Comparison of ENCODE assay signal across 16 mouse cellular contexts in genomic region chr12:65340009-65340408, GRCm38 (mm10).
"Had no signal": no experiment of that assay in that cellular context is flagged by ENCODE, and none has a peak within 500 bp of the region (broad histone marks: within the 10 kb centered on the region; RNA-seq: fewer than 3 reads in every experiment).

No protein-coding gene starts in this region.

- H3K27ac ChIP-seq: liver, embryonic 14.5 days; macrophage; midbrain, embryonic 12.5 days; midbrain, embryonic 15.5 days; neural tube, embryonic 12.5 days; stomach, embryonic 15.5 days; stomach, postnatal 0 days had no signal

- ATAC-seq: midbrain, embryonic 15.5 days had no signal

- H3K27me3 ChIP-seq: megakaryocyte, embryonic 14.5 days; midbrain, embryonic 12.5 days; midbrain, embryonic 15.5 days; neural tube, embryonic 12.5 days; stomach, embryonic 15.5 days had no signal

- H3K4me2 ChIP-seq: lung, embryonic 14.5 days; midbrain, embryonic 12.5 days; midbrain, embryonic 15.5 days; neural tube, embryonic 12.5 days; stomach, embryonic 15.5 days had no signal

- H3K4me3 ChIP-seq: megakaryocyte, embryonic 14.5 days; midbrain, embryonic 12.5 days; midbrain, embryonic 15.5 days; neural tube, embryonic 12.5 days; stomach, embryonic 15.5 days had no signal

- H3K9me3 ChIP-seq: megakaryocyte, embryonic 14.5 days; midbrain, embryonic 12.5 days; midbrain, embryonic 15.5 days; neural tube, embryonic 12.5 days; stomach, embryonic 15.5 days had no signal

- H3K36me3 ChIP-seq: midbrain, embryonic 12.5 days; midbrain, embryonic 15.5 days; neural tube, embryonic 12.5 days; stomach, embryonic 15.5 days had no signal

- H3K4me1 ChIP-seq: megakaryocyte, embryonic 14.5 days; midbrain, embryonic 12.5 days; midbrain, embryonic 15.5 days; neural tube, embryonic 12.5 days; stomach, embryonic 15.5 days had no signal

- H3K9ac ChIP-seq: liver, embryonic 14.5 days; lung, embryonic 14.5 days; midbrain, embryonic 12.5 days; midbrain, embryonic 15.5 days; neural tube, embryonic 12.5 days; stomach, embryonic 15.5 days had no signal

- DNase-seq: lung, adult 18-20 months; lung, embryonic 14.5 days; lung, postnatal 14 days; lung, postnatal 36 days; right cerebral cortex, postnatal 14 days; thymus, adult 2 months; thymus, postnatal 25 days; thymus, postnatal 4 days had no signal
